Mouse (Mus musculus) testis, adult 2 months (tissue): ENCODE measurements around the gene Nrg4. TPM values are rescaled to one million over a fixed set of nuclear protein-coding genes. Genes with fewer than 3 reads are reported as not detected.

ENCODE experiments used
- H3K27ac ChIP-seq: fragments of 200-500 bp; 2 replicates; pipeline ENCODE4 v1.5.1; 2012; ENCODE audit warnings: low read depth, low read length; ENCODE audit not compliant: control insufficient read depth, insufficient read depth
- H3K27me3 ChIP-seq: fragments of 200-500 bp; 2 replicates; pipeline ENCODE4 v1.6.1; 2012; ENCODE audit warnings: mild to moderate bottlenecking, low read length, moderate library complexity; ENCODE audit not compliant: control insufficient read depth, insufficient read depth
- H3K36me3 ChIP-seq: fragments of 200-500 bp; 2 replicates; pipeline ENCODE4 v1.6.1; 2012; ENCODE audit warnings: mild to moderate bottlenecking, low read length; ENCODE audit not compliant: control insufficient read depth, insufficient read depth
- H3K4me1 ChIP-seq: fragments of 200-500 bp; 2 replicates; pipeline ENCODE4 v1.6.1; 2012; ENCODE audit warnings: low read length; ENCODE audit not compliant: control insufficient read depth, insufficient read depth
- H3K4me3 ChIP-seq: fragments of 200-500 bp; 2 replicates; pipeline ENCODE4 v1.5.1; 2012; ENCODE audit warnings: low read depth, mild to moderate bottlenecking, low read length, moderate library complexity, mixed read lengths; ENCODE audit not compliant: control insufficient read depth
- CTCF ChIP-seq: fragments of 200-500 bp; IDR thresholded peaks from 2 replicates; pipeline ENCODE4 v1.5.1; 2012; ENCODE audit warnings: low read depth, mild to moderate bottlenecking, inconsistent platforms, low read length, moderate library complexity; ENCODE audit not compliant: control insufficient read depth, insufficient read depth, insufficient replicate concordance
- POLR2A ChIP-seq: fragments of 200-500 bp; IDR thresholded peaks from 2 replicates; pipeline ENCODE4 v1.6.1; 2012; ENCODE audit warnings: low read depth, mild to moderate bottlenecking, inconsistent platforms, low read length, moderate library complexity; ENCODE audit not compliant: control insufficient read depth
- polyA plus RNA-seq: library from polyadenylated mRNA; depleted of rRNA; stranded (reverse); fragments of >200 nt; gene quantifications from 2 replicates; pipeline ENCODE4 v1.2.3, GENCODE M21; 2012; rRNA removed

Nrg4 gene
- polyA plus RNA-seq, 1 experiment, result 0.85 TPM

- no peak overlapping the region for H3K4me3 ChIP-seq
- no peak overlapping the region for H3K27ac ChIP-seq
- TF ChIP-seq POLR2A, result no peak
- no peak for TF ChIP-seq CTCF
- H3K4me1 ChIP-seq, result no peaks in the 10 kb centered on the region
- H3K36me3 ChIP-seq, result no peaks in the 10 kb centered on the region; the same call in 1 of the 2 replicates
- H3K27me3 ChIP-seq, result no peaks in the 10 kb centered on the region
These were observed 154.4 kb downstream of the Nrg4 start for GRCm38 (mm10) chr9:55172195-55172685.

GRCm38 (mm10) chr9:55170655-55171412 lies 155.8 kb downstream of the Nrg4 start:
- no peaks in the 10 kb centered on the region for H3K27me3 ChIP-seq
- TF ChIP-seq CTCF (no peak), POLR2A (no peak)
- H3K4me3 ChIP-seq, result no peak overlapping the region
- H3K36me3 ChIP-seq, result no peaks in the 10 kb centered on the region; the same call in 1 of the 2 replicates
- H3K27ac ChIP-seq, result no peak overlapping the region
- no peaks in the 10 kb centered on the region for H3K4me1 ChIP-seq

Other genes with a start within 250 kb of the Nrg4 start
- 19.0 and 19.8 TPM in 2 replicates for gene Ube2q2, start 178.0 kb downstream of the Nrg4 start, polyA plus RNA-seq
- gene Fbxo22, start 117.9 kb downstream of the Nrg4 start, polyA plus RNA-seq, result 4.9 and 6.2 TPM in 2 replicates
- 0.54 and 0.69 TPM in 2 replicates for gene Tmem266, start 69 bp upstream of the Nrg4 start, polyA plus RNA-seq
- gene Etfa, start 185.4 kb upstream of the Nrg4 start, polyA plus RNA-seq, result 13.7 and 16.7 TPM in 2 replicates
- gene Isl2, start 211.8 kb upstream of the Nrg4 start, polyA plus RNA-seq, result 0.30 and 0.43 TPM in 2 replicates